Mouse (Mus musculus): Measurements from ENCODE around the gene Smarcb1. TPM values are rescaled to one million over a fixed set of nuclear protein-coding genes. Genes with fewer than 3 reads are reported as not detected.

Gene Smarcb1
- total RNA-seq, 2 experiments from 2014 or later: 91.2 to 95.2 TPM

DNA sequence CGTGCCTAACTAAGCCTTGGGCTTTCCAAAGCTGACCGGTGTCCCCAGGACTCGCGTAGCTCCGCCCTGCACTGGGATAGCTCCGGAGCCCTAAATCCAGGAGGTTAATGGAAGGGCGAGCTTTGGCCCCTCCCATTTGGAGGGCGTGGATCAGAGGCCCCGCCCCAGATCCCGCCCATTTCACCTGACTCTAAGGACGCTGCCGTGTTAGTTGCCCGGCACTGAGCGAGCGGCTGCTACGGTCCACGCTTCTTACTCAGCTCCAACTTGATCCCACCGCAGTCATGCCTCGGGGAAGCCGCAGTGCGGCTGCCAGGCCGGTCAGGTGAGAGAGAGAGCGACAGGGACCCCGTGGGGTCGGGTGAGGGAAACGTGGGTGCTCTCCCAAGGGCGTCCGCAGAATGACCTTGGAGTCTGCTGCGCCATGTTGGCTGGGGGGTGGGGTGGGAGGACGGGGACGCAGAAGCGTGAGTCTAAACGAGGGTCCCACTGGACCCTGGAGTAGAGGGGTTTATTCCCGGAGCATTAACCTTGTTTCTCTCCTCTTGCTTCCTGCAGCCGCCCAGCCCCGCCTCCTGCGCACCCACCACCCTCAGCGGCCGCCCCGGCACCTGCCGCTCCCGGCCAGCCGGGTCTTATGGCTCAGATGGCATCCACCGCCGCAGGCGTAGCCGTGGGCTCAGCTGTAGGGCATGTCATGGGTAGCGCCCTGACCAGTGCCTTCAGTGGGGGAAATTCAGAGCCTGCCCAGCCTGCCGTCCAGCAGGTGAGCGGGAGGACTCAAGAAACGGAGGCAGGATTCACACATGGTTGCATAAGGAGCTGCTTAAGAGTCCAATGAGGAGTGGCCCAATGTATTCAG lies 14.5 kb upstream of the Smarcb1 start, which contains the start of gene Mmp11:
TSS of gene Mmp11 (minus strand) at position 817 of the 862 bp plus-strand sequence.
- DNase-seq (ENCODE audit: low spot score in 2 of 2): peak; percentile 33 to 64

DNA sequence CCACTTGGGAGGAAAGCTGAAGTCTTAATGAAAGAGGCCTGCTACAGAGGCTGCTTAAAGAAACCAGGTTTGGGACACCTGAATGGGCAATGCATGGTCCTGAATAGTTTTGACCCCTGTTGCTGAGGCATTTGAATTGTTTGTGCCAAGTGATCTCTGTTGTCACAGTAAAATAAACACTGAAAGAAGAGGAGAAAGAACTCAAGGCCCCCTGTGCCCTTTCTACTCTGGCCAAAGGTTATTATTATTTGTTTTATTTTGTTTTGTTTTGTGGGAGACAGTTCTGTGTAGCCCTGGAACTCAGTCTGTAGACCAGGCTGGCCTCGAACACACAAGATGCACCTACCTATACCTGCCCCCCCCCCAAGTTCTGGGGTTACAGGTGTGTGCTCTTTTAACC lies 13.6 kb upstream of the Smarcb1 start:
- DNase-seq (ENCODE audit: low spot score in 2 of 2): no peak

DNA sequence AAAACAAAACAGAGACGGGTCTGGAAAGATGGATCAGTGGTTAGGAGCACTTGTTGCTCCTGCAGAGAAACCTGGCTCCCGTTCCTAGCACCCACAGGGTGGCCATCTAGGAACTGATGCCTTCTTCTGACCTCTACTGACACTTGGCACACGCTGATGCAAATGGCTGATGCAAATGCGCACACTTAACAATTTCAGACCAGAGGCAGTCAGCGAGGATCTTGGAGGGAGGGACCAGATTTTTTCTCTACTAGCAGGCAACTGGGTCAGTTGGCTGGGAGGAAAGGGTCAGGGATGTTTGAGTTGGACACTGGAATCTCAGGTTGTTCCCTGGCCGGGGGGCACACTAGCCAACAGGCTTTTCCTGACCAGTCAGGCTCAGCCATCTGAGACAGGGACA lies 11.5 kb upstream of the Smarcb1 start, which contains the start of gene Chchd10:
TSS of gene Chchd10 (plus strand) at position 240 of the 400 bp plus-strand sequence.
- no peak for DNase-seq (ENCODE audit: low spot score in 2 of 2)

DNA sequence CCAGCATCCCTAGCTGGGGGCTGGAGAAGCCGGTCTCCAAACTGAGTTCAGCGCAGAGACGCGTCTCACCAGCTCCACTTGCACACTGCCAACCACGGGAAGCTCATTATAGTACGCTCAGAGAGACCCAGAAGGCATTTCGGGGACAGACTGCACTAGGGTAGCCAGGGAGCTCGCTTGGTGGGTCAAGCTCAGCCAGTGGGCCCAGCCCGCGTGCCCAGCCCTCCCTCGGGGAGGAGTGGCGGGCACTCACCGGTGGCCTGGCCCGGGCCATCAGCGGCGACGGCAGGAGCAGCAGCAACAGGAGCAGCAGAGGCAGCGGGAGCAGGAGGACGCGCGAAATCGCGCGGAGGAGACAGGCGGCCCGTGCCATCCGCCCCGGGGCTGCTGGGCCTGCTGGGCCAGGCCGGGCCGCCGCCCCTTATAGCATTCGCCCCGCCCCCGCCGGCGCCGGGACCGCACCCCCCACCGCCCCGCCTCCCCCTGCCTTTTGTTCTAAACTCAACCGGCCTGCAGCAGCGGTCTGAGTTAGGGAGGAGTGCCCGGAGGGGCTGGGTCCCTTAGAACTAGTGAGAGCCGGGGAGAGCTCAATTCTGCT lies 10.8 kb upstream of the Smarcb1 start:
- peak in 1 of 2 experiments; percentile 28 for DNase-seq (ENCODE audit: low spot score in 2 of 2)

DNA sequence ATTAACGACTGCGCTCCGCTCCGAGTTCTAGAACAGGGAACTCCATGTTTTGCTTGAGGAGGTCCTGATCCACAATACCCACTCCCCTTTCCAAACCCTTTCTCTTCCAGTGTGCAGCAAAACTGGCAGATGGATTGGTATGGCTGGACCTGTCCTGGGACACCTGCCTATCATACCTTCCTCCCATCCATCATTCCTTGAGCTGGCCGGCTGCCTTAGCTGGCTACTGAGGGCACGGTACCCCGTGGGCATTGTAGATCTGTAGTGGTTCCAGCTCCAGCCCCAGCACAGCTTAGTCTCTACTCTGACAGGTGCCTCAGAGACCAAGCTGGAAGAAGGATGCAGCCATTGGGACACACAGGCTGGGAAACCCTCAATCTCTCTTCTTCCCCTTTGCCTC lies 9.9 kb upstream of the Smarcb1 start:
- DNase-seq (ENCODE audit: low spot score in 2 of 2): no peak

DNA sequence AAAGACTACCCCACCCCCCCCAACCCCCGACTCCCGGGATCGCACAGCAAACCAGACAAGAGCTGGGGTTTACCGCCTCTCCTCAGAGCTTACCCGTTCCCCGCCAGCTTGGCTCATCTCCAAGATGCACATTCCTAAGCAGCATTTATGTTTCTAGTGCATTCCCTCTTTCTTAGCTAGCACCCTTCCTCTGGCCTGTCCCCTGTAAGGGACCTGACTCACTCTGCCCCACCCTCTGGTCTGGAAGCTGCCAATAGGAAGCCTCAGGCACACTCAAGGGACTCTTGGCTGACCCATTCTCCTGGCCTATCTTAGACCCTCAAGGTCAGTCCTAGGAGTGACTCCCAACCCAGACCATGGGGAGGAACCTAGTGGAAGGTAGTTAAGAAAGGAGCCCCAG lies 8.9 kb upstream of the Smarcb1 start:
- DNase-seq (ENCODE audit: low spot score in 2 of 2): no peak

DNA sequence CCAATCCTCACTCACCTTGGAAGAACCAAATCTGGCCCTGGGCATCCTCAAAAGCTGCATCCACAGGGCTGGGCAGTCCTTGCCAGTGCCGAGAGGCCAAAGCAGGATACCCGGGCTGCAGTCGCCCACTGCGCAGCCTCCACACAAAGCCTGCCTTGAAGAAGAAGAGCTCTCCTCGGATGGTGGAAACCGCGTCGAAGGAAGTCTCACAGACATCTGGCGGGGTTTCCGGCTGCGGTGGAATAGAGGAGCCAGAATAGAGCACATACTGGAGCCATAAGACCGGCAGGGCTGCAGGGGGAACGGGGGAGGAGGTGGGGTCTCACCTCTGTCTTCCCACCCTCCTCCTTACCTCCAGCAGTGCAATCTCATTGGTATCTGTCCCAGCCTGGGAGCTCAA lies 5.0 kb upstream of the Smarcb1 start:
- no peak for DNase-seq (ENCODE audit: low spot score in 2 of 2)

DNA sequence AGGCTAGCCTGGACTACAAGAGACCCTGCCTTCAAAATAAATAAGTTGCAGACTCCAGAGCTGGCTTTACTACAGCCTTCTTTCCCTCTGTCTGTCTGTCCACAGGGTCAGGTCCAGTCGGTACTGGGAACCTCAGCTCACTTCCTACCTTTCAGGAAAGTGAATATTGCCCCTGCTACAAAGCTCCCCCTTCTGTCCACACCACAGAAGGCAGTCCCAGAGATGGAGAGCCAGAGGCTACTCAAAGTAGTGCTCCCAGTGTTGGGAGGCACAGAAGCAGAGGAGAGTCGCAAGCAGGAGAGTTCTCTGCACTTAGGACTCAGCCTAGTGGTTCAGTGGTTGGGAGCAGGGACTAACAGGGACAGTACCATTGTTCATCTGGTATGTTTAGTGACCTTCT lies 2.9 kb upstream of the Smarcb1 start:
- DNase-seq (ENCODE audit: low spot score in 2 of 2): no peak

DNA sequence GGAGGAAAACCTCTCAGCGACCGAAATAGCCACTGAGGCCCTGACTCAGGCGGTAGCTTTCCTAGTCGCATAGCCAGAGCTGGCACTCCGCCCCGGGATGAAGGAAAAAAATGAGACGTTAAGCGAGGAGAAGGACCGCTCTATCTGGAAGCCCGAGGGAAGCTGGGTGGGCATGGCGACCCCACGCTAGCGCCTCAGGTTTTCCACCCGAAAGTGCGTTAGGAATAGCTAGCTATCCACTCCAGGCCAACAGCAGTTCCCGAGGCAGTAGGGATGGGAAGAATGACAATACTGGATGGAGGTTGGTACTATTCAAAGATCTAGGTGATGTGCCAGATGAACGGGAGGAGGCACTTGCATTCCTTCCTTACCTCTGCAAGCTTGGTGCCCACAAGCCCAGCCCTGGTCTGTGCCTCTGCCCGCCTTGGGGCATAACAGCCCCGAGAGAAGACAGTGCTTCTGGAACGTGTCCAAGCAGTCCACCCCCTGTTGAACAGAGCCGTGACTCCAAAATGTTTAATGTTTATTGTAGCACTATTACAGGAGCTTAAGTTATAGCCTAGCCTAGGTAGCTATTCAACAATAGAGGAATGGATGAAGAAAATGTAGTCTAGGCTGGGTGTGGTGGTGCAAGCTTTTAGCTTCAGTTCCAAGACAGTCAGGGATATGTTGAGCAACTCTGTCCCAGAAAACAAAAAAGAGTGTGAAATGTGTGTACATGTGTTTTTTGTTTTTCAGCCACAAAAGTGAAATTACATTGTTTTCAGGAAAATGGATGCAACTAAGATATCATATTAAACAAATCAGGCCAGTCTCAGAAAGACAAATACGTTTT lies 526 bp upstream of the Smarcb1 start:
- no peak for DNase-seq (ENCODE audit: low spot score in 2 of 2)

DNA sequence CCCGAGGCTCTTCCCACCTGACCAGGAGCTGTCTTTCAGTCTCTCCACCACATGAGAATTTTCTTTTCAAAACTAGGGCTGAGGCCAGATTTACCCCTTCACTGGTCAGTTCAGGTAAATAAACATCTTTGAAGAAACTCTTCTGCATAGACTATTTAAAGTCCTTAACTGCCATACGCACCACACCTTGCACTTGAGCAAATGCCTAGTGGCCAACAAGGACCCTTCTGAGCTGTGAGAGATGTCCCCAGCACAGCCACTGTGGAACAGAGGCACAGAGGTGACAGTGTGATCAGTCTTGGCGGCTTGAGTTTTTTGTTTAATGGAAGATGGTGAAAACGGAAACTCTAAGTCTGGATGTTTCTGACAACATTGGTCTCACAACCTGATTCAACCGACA lies 2.4 kb downstream of the Smarcb1 start:
- no peak for DNase-seq (ENCODE audit: low spot score in 2 of 2)

DNA sequence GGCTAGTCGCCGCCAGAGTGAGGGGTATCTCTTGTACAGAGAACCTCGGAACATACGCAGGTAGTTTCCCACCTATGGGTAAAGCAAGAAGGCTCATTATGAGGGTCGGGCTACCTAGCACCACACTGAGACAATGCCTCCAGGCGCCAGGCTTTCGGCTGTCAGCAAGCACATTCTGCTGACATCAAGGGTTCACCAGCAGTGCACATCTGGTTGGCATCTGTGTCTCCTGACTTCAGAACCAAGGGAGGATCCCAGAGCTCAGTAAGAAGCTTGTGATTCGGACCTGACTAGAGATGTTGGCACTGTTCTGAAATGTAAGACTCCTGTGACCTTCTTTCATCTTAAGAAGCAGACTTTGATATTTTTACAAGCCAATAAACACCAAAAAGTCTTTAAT lies 4.6 kb downstream of the Smarcb1 start:
- no peak for DNase-seq (ENCODE audit: low spot score in 2 of 2)

DNA sequence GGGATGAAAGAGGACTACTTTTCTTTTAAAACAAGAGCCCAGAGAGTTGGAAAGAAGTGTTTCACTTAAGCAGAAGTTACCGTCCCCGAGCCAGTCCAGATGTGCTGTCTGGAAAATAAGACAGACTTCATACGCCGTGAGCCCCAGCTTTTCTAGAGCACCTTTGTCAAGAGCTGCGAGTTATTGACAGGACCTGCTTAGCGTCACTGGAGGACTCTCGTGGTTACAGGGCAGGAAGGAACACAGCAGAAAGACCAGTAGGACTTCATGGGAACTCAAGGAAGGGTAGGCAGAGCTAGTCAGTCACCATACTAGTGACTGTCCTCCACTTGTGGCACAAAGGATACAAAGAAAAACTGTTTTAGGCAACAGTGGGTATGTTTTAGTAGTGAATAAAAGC lies 5.9 kb downstream of the Smarcb1 start:
- DNase-seq (ENCODE audit: low spot score in 2 of 2): no peak

DNA sequence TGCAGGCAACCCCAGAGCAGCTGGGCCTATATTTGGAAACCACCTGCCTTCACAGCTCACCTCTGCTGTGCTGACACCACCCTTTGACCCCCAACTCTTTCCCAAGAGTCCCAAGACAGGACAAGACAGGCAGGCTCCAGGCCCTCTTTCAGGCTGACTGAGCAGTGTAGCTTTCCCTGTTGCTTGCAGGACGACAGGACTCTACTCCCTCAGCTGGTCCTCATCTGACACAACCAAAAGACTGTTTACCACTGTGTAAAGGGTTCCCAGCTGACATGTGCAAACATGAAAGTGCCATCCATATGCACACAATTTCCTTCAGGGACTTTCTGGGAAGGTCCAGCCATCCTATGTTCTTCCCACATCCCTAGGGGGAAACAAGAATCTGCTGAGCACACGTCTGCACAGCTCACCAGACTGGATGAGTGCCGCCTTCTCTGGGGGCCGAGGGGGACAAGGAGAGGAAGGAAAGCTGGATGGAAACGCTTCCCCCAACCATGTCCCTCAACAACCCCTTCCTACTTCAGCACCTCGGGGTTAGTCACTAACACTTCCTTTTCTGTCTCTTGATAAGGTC lies 8.3 kb downstream of the Smarcb1 start:
- no peak for DNase-seq (ENCODE audit: low spot score in 2 of 2)

DNA sequence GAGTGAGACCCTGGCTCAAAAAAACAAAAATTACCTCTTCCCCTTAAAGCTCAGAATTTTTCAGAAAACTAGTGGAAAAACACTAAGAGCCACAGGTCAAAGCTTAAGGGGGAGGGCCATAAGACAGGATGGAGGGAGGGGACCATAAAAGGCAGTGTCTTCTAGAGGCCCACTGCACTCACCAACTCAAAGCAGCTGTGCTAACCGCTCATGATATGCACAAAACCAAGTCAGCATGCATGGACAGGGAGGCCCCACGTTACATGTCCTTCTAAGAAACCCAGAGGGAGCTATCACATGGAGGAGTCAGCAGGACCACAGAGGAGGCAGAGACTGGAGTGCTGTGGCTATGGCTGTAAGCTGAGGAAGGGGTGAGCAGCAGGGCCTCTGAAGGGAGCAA lies 10.7 kb downstream of the Smarcb1 start:
- no peak for DNase-seq (ENCODE audit: low spot score in 2 of 2)

DNA sequence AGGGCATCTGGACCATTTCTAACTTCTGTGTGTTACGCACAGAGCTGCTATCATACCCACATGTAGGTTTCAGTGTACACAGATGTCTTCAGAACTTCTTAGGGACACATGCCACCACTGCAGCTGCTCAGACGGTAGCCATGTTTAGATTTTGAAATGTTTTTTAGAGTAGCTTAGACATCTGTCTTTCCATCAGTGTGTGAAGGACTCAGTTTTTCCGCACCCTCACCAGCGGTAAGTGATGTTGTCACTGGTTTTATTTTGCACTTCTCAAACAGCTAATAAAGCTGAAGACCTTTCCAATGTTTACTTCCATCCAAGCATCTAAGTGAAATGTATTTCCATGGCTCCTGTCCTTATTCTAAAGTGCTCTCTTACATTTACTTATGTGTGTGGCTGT lies 14.5 kb downstream of the Smarcb1 start:
- no peak for DNase-seq (ENCODE audit: low spot score in 2 of 2)

DNA sequence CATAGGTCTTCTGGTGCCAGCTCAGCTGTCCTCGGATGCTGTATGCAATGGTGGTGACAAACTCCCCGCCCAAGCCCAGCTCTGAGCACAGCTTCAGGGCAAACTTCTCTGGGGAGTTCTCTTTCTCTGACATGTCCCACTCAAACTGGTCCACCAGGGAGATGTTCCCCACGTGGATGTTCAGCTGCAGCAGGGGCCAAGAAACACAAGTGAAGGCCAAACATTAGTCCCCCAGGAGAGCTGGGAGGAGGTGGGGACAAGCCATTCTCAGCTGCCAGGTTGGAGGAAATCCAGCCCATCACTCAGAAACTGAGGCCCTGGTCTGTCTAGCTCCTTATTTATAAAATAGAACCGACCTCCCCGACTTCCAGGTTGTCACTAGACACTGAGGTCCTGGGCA lies 17.0 kb downstream of the Smarcb1 start:
- no peak for DNase-seq (ENCODE audit: low spot score in 2 of 2)

DNA sequence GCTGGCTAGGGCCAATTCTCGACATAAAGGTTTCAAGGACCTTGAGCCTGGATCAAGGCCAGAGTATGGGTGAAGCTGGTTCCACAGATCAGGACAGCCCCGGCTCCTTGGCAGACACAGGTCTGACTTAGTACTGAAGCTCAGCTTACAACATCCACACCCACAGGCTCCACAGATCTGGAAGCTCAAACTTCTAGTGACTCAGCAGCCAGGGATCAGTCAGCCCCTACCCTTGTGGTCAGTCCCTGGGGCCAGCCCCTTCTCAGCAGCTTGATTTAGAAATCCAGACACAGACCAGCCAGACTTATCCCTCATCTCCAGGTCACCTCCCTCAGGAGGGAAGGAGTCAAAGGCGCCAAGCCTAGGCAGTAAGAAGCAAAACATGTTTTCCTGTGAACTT lies 22.6 kb downstream of the Smarcb1 start:
- no peak for DNase-seq (ENCODE audit: low spot score in 2 of 2)

DNA sequence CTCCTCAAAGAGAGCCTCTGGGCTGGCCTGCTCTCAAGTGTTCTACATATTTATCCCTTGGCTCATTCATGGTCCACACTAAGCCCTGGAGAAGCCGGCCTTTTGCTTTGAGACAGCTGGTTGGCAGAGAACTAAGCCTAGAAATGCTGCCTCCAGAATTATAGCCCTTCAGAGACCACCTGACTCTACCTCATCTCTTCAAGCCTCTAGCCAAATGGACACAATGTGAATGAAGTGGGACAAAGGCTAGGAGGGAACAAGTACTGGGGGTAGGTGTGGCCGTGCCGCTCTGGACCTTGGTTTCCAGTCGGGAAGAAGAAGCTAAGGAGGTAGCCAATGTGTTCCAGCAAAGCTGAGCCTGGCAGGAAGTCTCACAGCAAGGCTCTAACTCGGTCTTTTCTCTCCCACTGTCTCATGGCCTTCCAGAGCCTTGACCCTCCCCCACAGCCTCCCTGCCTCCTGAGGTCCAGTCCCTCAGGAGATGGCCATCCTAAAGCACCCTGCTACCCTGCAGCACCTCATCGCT lies 23.3 kb downstream of the Smarcb1 start:
- DNase-seq (ENCODE audit: low spot score in 2 of 2): no peak

DNA sequence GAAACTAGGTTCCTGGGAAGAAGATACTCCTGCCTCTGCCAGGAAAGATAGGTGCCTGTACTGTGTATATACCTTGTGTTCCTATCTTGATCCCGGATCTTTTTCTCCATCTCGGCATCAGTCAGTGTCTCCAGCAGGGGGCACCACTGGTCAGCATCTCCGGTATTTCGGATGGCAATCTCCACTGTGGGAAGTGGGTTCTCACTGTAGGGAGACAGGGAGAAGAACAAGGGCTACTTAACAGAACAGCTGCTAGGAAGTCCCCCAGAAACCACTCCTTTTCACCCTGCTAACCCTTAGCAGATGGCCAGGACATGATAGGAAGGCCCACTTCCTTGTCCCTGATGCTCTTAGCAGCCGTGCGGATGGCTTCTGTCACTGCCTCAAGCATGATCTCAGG lies 24.0 kb downstream of the Smarcb1 start:
- peak in 1 of 2 experiments; percentile 45 for DNase-seq (ENCODE audit: low spot score in 2 of 2)

DNA sequence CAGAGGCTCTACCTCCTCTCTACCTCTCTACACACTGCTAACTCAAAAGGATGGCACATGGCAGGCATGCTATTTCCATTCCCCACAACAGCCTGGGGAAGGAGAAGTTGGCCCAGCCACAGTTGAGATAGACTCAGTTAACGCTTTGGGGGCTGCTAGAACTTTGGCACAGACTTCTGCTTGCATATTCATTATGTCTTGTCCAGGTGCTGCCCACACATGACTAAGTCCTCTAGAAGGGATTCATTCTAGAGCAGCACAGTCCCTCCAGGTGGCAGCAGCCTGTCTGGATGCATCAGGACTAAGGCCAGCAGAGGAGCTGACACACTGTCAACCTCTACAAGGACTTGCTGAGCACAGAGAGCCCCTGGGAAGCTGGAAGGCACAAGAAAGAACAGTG lies 25.2 kb downstream of the Smarcb1 start:
- DNase-seq (ENCODE audit: low spot score in 2 of 2): no peak

DNA sequence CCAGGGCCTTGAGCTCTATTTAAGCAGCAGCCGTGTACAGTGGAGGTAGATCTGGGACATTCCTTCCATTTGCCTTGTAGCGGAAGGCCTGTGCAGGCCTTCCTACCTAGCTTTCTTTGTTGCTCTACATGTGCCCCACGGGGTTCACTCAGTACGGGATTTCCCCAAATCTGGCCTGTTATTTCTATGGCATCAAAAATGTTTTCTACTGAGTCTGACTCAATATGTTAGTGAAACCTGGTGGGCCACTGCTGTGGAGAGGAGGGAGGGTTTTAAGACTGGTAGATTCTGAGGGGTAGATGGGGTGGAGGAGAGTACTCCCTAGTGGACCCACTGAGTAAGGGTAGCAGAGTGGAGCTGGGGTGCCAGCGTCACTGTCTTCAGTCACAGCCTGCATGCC lies 25.7 kb downstream of the Smarcb1 start:
- no peak for DNase-seq (ENCODE audit: low spot score in 2 of 2)

Data from adrenal gland, postnatal 4 days (tissue).